Mouse (Mus musculus): Measurements from ENCODE around the gene Sycp3. TPM values are rescaled to one million over a fixed set of nuclear protein-coding genes. Genes with fewer than 3 reads are reported as not detected.
A peak's percentile ranks its signal among the peaks of the same experiment; 100 is the strongest.

Gene Sycp3
- total and polyA plus RNA-seq, 3 experiments = not detected

DNA sequence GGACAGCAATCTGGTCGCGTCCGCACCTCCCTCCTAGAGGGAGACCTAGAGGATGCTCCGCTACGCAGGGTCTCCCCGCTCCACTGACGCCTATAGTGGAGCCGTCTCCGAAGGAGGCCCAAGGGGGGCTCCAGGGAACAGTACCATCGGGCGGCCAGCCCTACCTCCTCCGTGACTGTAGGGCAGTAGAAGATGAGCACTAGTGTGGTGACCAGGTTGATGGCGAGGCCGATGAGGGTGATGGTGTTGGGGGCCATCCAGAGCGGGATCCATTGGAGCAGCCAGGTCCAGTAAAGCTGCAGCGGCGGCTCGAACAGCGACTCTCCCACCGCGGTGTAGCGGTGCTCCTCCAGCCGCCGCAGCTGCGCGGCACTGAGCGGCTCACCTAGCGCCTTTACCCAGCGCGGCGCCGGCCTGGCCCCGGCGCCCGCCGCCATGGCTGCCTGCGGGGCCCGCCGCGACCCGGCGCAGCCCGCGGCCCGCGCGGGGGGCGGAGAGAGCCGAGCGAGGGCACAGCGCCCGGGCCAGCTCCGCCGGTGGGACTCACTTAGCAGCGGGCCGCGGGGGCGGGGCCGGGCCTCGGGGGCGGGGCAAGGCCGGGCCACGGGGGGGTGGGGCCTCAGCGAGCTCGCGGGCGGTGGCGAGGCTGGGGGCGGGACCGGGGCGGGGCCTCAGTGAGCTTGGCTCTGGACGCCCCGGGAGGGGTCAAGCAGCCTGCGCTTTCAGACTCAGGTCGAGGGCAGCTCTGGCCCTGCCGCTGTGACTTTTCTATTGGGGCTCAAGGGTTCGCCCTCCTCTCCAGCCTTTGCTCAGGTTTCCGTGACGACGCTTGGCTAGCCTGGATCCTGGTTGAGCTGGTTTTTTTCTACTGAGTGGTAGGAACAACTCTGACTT lies 44.3 kb downstream of the Sycp3 start, which contains the start of gene Chpt1:
Chpt1 (minus strand) TSS at position 653 of the 894 bp plus-strand sequence.
- H3K27ac ChIP-seq (ENCODE audit: control insufficient read depth, low read depth, low read length) = no peak within 1 kb of the TSS
- peaks cover 9 to 11% of the 10 kb centered on the region in 2 experiments; a peak in 3 of 4 replicates for H3K4me1 ChIP-seq (ENCODE audit: control insufficient read depth in 1 of 2, insufficient read depth in 2 of 2, low read length in 2 of 2)
- TF ChIP-seq EP300 (IDR thresholded peaks at IDR 0.05; ENCODE audit: low read depth in 1 of 2, low read length in 2 of 2) (no peak), SIN3A (IDR thresholded peaks at IDR 0.05; ENCODE audit: low read length) (0 out of 2 replicates have a peak, but pooled peaks have one; percentile 24), UBTF (IDR thresholded peaks at IDR 0.05; ENCODE audit: borderline replicate concordance, insufficient read depth, low read depth, low read length) (peak; percentile 71; the same call in 1 of the 2 replicates), RCOR1 (IDR thresholded peaks at IDR 0.05; ENCODE audit: low read depth, low read length) (no peak), MXI1 (IDR thresholded peaks at IDR 0.05; ENCODE audit: low read depth, low read length) (0 out of 2 replicates have a peak, but pooled peaks have one; percentile 22), NRF1 (IDR thresholded peaks at IDR 0.05; ENCODE audit: insufficient read depth, low read depth, low read length, poor library complexity, severe bottlenecking) (0 out of 2 replicates have a peak, but pooled peaks have one; percentile 2), GABPA (IDR thresholded peaks at IDR 0.05; ENCODE audit: low read depth, low read length) (no peak), POLR2A (IDR thresholded peaks at IDR 0.05; ENCODE audit: control insufficient read depth in 1 of 2, insufficient read depth in 1 of 2, low read depth in 1 of 2, low read length in 2 of 2, poor library complexity in 1 of 2) (peak in 1 of 2 experiments; percentile 28; a peak in 1 of 4 replicates), E2F4 (IDR thresholded peaks at IDR 0.05; ENCODE audit: borderline replicate concordance, low read depth, low read length) (no peak), NELFE (IDR thresholded peaks at IDR 0.05; ENCODE audit: low read depth, low read length) (no peak), TAL1 (IDR thresholded peaks at IDR 0.05; ENCODE audit: low read length) (no peak)
- DNase-seq (ENCODE audit: low read depth, low spot score) = peak; percentile 73
- peak within 1 kb of the TSS; percentile 70 to 100 for H3K4me3 ChIP-seq (ENCODE audit: control insufficient read depth in 1 of 2, insufficient read depth in 1 of 2, low read depth in 2 of 2, low read length in 2 of 2)
- H3K36me3 ChIP-seq (ENCODE audit: control insufficient read depth in 1 of 2, insufficient read depth in 2 of 2, low read length in 2 of 2) = peaks cover 0 to 5% of the 10 kb centered on the region in 2 experiments; a peak in 2 of 4 replicates
- no peaks in the 10 kb centered on the region for H3K79me2 ChIP-seq (ENCODE audit: control insufficient read depth, insufficient read depth, low read length, poor library complexity)
- H3K9ac ChIP-seq (ENCODE audit: control insufficient read depth, low read depth, low read length, poor library complexity, severe bottlenecking) = peak within 1 kb of the TSS; percentile 70
- H3K27me3 ChIP-seq (ENCODE audit: control insufficient read depth in 1 of 2, insufficient read depth in 2 of 2, low read length in 2 of 2) = no peaks in the 10 kb centered on the region
- H3K9me3 ChIP-seq (replicated peaks; ENCODE audit: insufficient read depth, low read length) = no peaks in the 10 kb centered on the region

- DNase-seq (ENCODE audit: low read depth, low spot score) = no peak
- TF ChIP-seq E2F4 (IDR thresholded peaks at IDR 0.05; ENCODE audit: borderline replicate concordance, low read depth, low read length) = no peak
- 0 out of 2 replicates have a peak, but pooled peaks have one; percentile 1 for TF ChIP-seq SIN3A (IDR thresholded peaks at IDR 0.05; ENCODE audit: low read length)
- no peaks in the 10 kb centered on the region for H3K9me3 ChIP-seq (replicated peaks; ENCODE audit: insufficient read depth, low read length)
- peak overlapping the region; percentile 58 to 95 for H3K4me3 ChIP-seq (ENCODE audit: control insufficient read depth in 1 of 2, insufficient read depth in 1 of 2, low read depth in 2 of 2, low read length in 2 of 2)
- H3K79me2 ChIP-seq (ENCODE audit: control insufficient read depth, insufficient read depth, low read length, poor library complexity) = no peaks in the 10 kb centered on the region
- H3K27me3 ChIP-seq (ENCODE audit: control insufficient read depth in 1 of 2, insufficient read depth in 2 of 2, low read length in 2 of 2) = no peaks in the 10 kb centered on the region
- H3K36me3 ChIP-seq (ENCODE audit: control insufficient read depth in 1 of 2, insufficient read depth in 2 of 2, low read length in 2 of 2) = peaks cover 0 to 5% of the 10 kb centered on the region in 2 experiments; a peak in 2 of 4 replicates
- no peak overlapping the region for H3K27ac ChIP-seq (ENCODE audit: control insufficient read depth, low read depth, low read length)
- H3K9ac ChIP-seq (ENCODE audit: control insufficient read depth, low read depth, low read length, poor library complexity, severe bottlenecking) = peak overlapping the region; percentile 68
- H3K4me1 ChIP-seq (ENCODE audit: control insufficient read depth in 1 of 2, insufficient read depth in 2 of 2, low read length in 2 of 2) = peaks cover 9 to 11% of the 10 kb centered on the region in 2 experiments; a peak in 3 of 4 replicates
Observed at GRCm38 (mm10) chr10:88504481-88504880, 45.1 kb downstream of the Sycp3 start.

Data from MEL (cell line).